Mouse (Mus musculus): ENCODE data around the gene Birc6. TPM values are rescaled to one million over a fixed set of nuclear protein-coding genes. Genes with fewer than 3 reads are reported as not detected.
"Not testable (repeated sequence)": the region's sequence is repeated elsewhere in the genome, so short reads cannot be mapped to it uniquely, and the experiment has no call there.

The Birc6 gene
- total RNA-seq, 4 experiments from 2014 or later, result 114 to 157 (median 124) TPM

- no peak for DNase-seq
Observed at GRCm38 (mm10) chr17:74564151-74564550, 36.1 kb downstream of the Birc6 start.

GRCm38 (mm10) chr17:74569219-74569618 lies 41.1 kb downstream of the Birc6 start:
- no peak for DNase-seq

- no peak for DNase-seq
Observed at GRCm38 (mm10) chr17:74570585-74570984, 42.5 kb downstream of the Birc6 start.

GRCm38 (mm10) chr17:74577173-74577572 lies 49.1 kb downstream of the Birc6 start:
- DNase-seq, result no peak

- no peak for DNase-seq
Observed at GRCm38 (mm10) chr17:74579586-74579985, 51.5 kb downstream of the Birc6 start.

- no peak for DNase-seq
Observed at GRCm38 (mm10) chr17:74580738-74581137, 52.6 kb downstream of the Birc6 start.

- no peak for DNase-seq
Observed at GRCm38 (mm10) chr17:74586768-74587167, 58.7 kb downstream of the Birc6 start.

- DNase-seq, result no peak
Observed at GRCm38 (mm10) chr17:74598908-74599307, 70.8 kb downstream of the Birc6 start.

- DNase-seq, result no peak
Observed at GRCm38 (mm10) chr17:74599396-74599795, 71.3 kb downstream of the Birc6 start.

- DNase-seq, result no peak
Observed at GRCm38 (mm10) chr17:74601201-74601600, 73.1 kb downstream of the Birc6 start.

- DNase-seq, result no peak
Observed at GRCm38 (mm10) chr17:74630798-74631197, 102.7 kb downstream of the Birc6 start.

- DNase-seq, result no peak
Observed at GRCm38 (mm10) chr17:74642445-74642844, 114.3 kb downstream of the Birc6 start.

GRCm38 (mm10) chr17:74658362-74658761 lies 130.3 kb downstream of the Birc6 start:
- DNase-seq, result no peak

- no peak for DNase-seq
Observed at GRCm38 (mm10) chr17:74668010-74668409, 139.9 kb downstream of the Birc6 start.

- no peak for DNase-seq
Observed at GRCm38 (mm10) chr17:74670031-74670430, 141.9 kb downstream of the Birc6 start.

- DNase-seq, result no peak
Observed at GRCm38 (mm10) chr17:74672446-74672845, 144.4 kb downstream of the Birc6 start.

GRCm38 (mm10) chr17:74673251-74673650 lies 145.2 kb downstream of the Birc6 start:
- DNase-seq, result no peak

- DNase-seq, result no peak
Observed at GRCm38 (mm10) chr17:74678061-74678460, 150.0 kb downstream of the Birc6 start.

GRCm38 (mm10) chr17:74684927-74685326 lies 156.8 kb downstream of the Birc6 start:
- no peak for DNase-seq

GRCm38 (mm10) chr17:74688555-74688954 lies 160.5 kb downstream of the Birc6 start:
- no peak for DNase-seq

- no peak for DNase-seq
Observed at GRCm38 (mm10) chr17:74689406-74689805, 161.3 kb downstream of the Birc6 start.

GRCm38 (mm10) chr17:74701661-74702060 lies 173.6 kb downstream of the Birc6 start:
- not testable (repeated sequence) for DNase-seq

GRCm38 (mm10) chr17:74705480-74705879 lies 177.4 kb downstream of the Birc6 start:
- DNase-seq, result no peak

GRCm38 (mm10) chr17:74706593-74706992 lies 178.5 kb downstream of the Birc6 start:
- no peak for DNase-seq

- no peak for DNase-seq
Observed at GRCm38 (mm10) chr17:74707637-74708152, 179.6 kb downstream of the Birc6 start.
